Mouse (Mus musculus) limb, embryonic 12.5 days (tissue): ENCODE measurements around the gene Eif5. TPM values are rescaled to one million over a fixed set of nuclear protein-coding genes. Genes with fewer than 3 reads are reported as not detected.

Experiments
- ATAC-seq: fragments of 200-750 bp; cut with Nextera tagmentation; 2 replicates; pipeline ENCODE4 v1.8.0; 2017; ENCODE audit warnings: low read depth, moderate TSS enrichment; ENCODE audit not compliant: insufficient number of reproducible peaks, insufficient read depth, low FRiP score, low TSS enrichment
- H3K27ac ChIP-seq: fragments of 300-500 bp; sonication (generic); 2 replicates; pipeline ENCODE4 v1.5.1; 2016; ENCODE audit warnings: mild to moderate bottlenecking, moderate library complexity
- H3K27me3 ChIP-seq: fragments of 300-500 bp; sonication (generic); 2 replicates; pipeline ENCODE4 v1.6.1; 2016; ENCODE audit warnings: mild to moderate bottlenecking, moderate library complexity
- H3K36me3 ChIP-seq: fragments of 300-500 bp; sonication (generic); 2 replicates; pipeline ENCODE4 v1.6.1; 2016; ENCODE audit warnings: mild to moderate bottlenecking, moderate library complexity
- H3K4me1 ChIP-seq: fragments of 300-500 bp; sonication (generic); replicated peaks from 2 replicates; pipeline ENCODE4 v1.6.1; 2016
- H3K4me2 ChIP-seq: fragments of 300-500 bp; sonication (generic); 2 replicates; pipeline ENCODE4 v1.6.1; 2016; ENCODE audit warnings: mild to moderate bottlenecking, moderate library complexity
- H3K4me3 ChIP-seq: fragments of 300-500 bp; sonication (generic); replicated peaks from 2 replicates; pipeline ENCODE4 v1.5.1; 2016; ENCODE audit warnings: mild to moderate bottlenecking
- H3K9ac ChIP-seq: fragments of 300-500 bp; sonication (generic); replicated peaks from 2 replicates; pipeline ENCODE4 v1.6.1; 2016; ENCODE audit warnings: mild to moderate bottlenecking, moderate library complexity
- H3K9me3 ChIP-seq: fragments of 300-500 bp; sonication (generic); 2 replicates; pipeline ENCODE4 v1.6.1; 2016; ENCODE audit warnings: mild to moderate bottlenecking, moderate library complexity
- WGBS: fragments of 180-500 bp; shearing (Covaris S2); methylation state at CpG from one replicate; pipeline ENCODE4 v1.1.7; 2016; 5-methylcytosine and 5-hydroxymethylcytosine counted together
- polyA plus RNA-seq: library from polyadenylated mRNA; unstranded; fragments of >200 nt; fragmentation: Nextera tagmentation; extraction: Ambion mirVana; gene quantifications from 2 replicates; pipeline ENCODE4 v1.2.1, GENCODE M21; 2016

Eif5 gene
- polyA plus RNA-seq, 1 experiment from 2014 or later = 718 TPM

DNA sequence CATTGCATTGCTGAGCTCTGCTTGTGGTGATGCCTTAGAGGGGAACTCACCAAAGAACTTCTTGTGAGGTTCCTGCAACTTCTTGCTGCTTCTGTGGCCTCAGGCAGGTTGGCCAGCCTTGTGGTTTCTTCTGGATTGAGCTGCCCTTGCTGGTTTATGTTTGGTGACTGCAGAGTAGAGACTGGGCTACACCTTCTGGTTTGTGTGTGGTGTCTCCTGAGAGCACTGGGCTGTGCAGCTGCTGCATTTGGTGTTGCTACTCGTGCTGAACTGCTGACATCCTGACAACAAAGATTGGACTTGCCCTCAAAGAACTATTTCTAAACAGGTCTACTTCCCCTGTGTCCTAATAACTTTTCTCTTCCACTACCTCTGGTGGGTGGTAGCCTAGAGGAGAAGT is 13.3 kb upstream of the Eif5 start:
- no peaks in the 10 kb centered on the region for H3K4me1 ChIP-seq
- WGBS = 54% methylated on average over 1 of the region's 1 CpGs

DNA sequence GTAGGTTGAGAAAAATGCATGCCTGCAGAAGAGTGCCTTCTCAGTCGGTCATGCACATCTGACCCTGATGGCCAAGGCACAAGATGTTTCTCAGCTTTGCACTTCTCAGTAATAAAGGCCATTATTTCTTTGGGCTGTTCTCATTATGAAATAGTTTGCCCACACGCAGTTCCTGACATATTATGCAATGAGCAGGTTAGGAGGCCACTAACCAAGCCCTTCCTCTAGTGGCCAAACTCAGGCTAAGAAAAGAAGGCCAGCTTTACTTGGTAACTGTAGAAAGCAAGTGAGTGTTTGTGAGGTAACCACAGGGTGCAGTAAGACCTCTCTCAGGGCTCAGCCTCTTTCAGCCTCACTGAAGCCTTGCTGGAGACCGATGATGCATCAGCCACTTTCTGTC is 12.9 kb upstream of the Eif5 start:
- 85% methylated on average over 3 of the region's 3 CpGs for WGBS
- Histone ChIP-seq H3K27me3 (0 out of 2 replicates have a peak, but pooled peaks cover 8% of the 10 kb centered on the region), H3K4me2 (no peak overlapping the region), H3K27ac (no peak overlapping the region), H3K36me3 (no peaks in the 10 kb centered on the region), H3K9me3 (peaks cover 18% of the 10 kb centered on the region), H3K4me3 (no peak overlapping the region), H3K4me1 (no peaks in the 10 kb centered on the region), H3K9ac (no peak overlapping the region)
- no peak for ATAC-seq

More for the DNA sequence above, 13.3 kb upstream of the Eif5 start:
- Histone ChIP-seq H3K27me3 (0 out of 2 replicates have a peak, but pooled peaks cover 8% of the 10 kb centered on the region), H3K4me2 (no peak overlapping the region), H3K9me3 (peaks cover 18% of the 10 kb centered on the region), H3K9ac (no peak overlapping the region), H3K4me3 (no peak overlapping the region), H3K27ac (no peak overlapping the region), H3K36me3 (no peaks in the 10 kb centered on the region)
- no peak for ATAC-seq

DNA sequence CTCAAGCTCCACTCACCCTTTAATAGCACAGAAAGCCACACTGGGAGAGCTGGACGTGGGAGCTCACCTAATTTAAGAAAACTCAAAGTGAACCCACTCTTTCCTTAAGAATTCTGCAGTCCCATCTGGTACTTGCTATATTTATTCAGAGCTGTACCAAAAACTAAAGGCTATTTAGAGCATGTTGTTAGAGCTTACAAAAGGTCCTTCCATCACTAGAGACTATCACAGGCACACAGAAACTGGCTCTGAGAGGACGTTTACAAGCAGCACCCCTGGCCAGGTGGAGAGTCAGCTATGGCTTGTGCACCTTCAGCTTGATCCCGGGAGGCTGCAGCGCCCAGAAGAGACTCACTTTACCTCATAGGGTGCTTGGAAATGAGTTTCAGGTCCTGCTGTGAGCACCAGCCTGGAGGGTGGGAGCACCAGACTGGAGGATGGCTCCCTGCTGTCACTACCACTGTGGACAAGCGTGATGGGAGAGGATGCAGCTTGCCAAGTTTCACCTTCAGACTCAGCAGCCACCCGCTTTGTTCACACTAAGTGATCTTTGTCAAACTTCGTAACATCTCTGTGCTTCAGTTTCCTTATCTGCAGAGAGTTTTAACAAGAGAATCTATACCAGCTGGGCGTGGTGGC is 10.1 kb upstream of the Eif5 start:
- no peak overlapping the region for H3K4me2 ChIP-seq

DNA sequence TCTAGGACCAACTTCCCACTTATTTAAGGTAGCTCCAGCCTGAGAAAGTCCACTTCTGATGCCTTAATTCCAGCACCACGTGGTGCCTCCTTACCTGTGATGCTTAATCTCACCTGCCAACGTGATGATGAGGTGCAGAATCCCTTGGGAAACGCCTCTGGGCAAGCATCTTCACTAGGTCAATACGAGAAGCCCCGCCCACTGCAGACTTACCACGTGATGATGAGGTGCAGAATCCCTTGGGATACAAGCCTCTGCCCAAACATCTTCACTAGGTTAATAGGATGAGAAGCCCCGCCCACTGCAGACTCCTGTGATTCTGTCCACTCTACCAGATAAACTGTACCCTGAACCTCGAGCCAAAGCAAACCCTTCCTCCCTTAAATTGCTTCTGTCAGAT is 8.6 kb upstream of the Eif5 start:
- 17% methylated on average over 8 of the region's 8 CpGs for WGBS
- no peak overlapping the region for H3K27ac ChIP-seq
- H3K4me1 ChIP-seq = no peaks in the 10 kb centered on the region
- H3K9ac ChIP-seq = no peak overlapping the region
- H3K4me3 ChIP-seq = no peak overlapping the region
- no peak for ATAC-seq
- H3K27me3 ChIP-seq = 0 out of 2 replicates have a peak, but pooled peaks cover 8% of the 10 kb centered on the region
- no peaks in the 10 kb centered on the region for H3K36me3 ChIP-seq
- no peak overlapping the region for H3K4me2 ChIP-seq
- no peaks in the 10 kb centered on the region for H3K9me3 ChIP-seq

More for the DNA sequence above, 10.1 kb upstream of the Eif5 start:
- Histone ChIP-seq H3K27ac (no peak overlapping the region), H3K9me3 (peaks cover 4% of the 10 kb centered on the region; the same call in 1 of the 2 replicates), H3K36me3 (no peaks in the 10 kb centered on the region), H3K4me3 (no peak overlapping the region), H3K27me3 (0 out of 2 replicates have a peak, but pooled peaks cover 8% of the 10 kb centered on the region), H3K4me1 (no peaks in the 10 kb centered on the region), H3K9ac (no peak overlapping the region)
- ATAC-seq = no peak
- 62% methylated on average over 8 of the region's 8 CpGs for WGBS

DNA sequence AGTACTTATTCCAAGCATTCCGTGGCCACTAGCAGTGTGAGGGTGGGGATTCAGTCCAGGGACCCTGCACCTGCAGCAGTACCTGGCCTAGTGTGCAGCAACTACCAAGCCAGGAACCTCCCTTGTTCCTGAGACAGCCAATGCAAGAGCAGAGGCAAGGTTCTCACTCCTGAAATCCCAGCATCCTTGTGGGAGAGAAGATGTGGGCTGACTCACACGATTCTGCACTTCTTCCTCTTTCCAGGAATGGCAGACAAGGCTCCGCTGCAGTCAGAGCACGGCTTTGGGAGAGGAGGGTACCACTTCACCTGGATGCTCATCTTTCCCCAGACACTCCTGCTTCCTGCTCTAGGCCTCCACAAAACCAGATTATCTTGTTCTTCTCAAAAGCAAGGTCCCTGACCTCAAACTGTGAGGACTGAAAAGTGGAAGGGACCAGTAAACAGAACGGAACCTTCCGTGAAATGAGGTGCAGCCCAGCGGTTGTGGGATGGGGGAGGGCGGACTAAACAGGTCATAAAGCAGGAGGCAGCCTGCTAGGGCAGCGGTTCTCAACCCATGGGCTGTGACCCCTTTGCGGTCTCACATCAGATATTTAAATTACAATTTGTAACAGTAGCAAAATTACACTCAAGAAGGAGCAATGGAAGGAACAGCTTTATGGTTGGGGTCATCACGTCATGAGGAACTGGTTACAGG is 4.6 kb upstream of the Eif5 start:
- Histone ChIP-seq H3K4me2 (no peak overlapping the region), H3K4me3 (no peak overlapping the region), H3K27me3 (0 out of 2 replicates have a peak, but pooled peaks cover 3% of the 10 kb centered on the region), H3K9ac (no peak overlapping the region), H3K4me1 (peaks cover 13% of the 10 kb centered on the region), H3K36me3 (no peaks in the 10 kb centered on the region), H3K27ac (no peak overlapping the region), H3K9me3 (no peaks in the 10 kb centered on the region)
- no peak for ATAC-seq
- WGBS = 57% methylated on average over 11 of the region's 11 CpGs

DNA sequence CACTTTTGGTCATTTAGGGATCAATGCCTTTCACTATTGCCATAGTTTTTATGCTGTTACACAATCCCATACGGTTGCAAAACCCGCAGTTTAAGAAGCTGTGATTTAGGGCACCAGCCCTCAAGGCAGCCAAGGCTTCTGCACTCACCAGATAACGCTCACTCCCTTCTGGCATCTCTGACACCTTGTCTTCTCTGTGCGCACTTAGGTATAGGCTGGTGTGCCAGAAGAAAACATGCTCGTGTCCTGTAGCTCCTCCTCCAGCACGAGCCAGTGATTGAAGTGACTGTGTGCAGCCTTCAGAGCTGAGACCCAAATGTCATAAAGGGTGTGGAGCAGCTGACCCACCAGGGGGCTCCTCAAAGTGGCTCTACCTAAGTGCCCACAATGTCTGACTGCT is 2.5 kb upstream of the Eif5 start:
- ATAC-seq = no peak
- Histone ChIP-seq H3K9ac (no peak overlapping the region), H3K4me3 (no peak overlapping the region), H3K4me1 (peaks cover 25% of the 10 kb centered on the region), H3K4me2 (no peak overlapping the region), H3K27ac (no peak overlapping the region), H3K9me3 (no peaks in the 10 kb centered on the region), H3K36me3 (peaks cover 13% of the 10 kb centered on the region), H3K27me3 (no peaks in the 10 kb centered on the region)
- 45% methylated on average over 6 of the region's 6 CpGs for WGBS

DNA sequence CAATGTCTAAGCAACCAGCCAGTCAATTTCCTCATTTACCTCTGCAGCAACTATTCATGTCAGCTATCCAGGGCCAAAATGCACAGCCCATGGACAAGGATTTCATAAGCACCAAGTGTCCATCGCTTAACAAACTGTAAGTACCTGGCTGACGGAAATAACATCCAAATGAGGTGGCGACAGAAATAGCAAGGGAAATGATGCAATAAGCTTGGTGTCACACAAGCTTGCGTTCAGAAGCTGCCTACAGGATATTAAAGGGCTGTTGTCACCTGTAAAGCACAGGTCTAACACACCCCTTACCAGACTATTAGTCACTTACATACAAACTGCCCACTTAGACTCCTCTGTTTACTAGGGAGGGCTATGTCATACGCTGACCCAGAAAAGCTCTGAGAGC is 2.1 kb upstream of the Eif5 start:
- H3K27me3 ChIP-seq = no peaks in the 10 kb centered on the region
- H3K36me3 ChIP-seq = peaks cover 18% of the 10 kb centered on the region
- no peaks in the 10 kb centered on the region for H3K9me3 ChIP-seq
- no peak overlapping the region for H3K4me3 ChIP-seq
- 82% methylated on average over 5 of the region's 5 CpGs for WGBS
- ATAC-seq = no peak
- no peak overlapping the region for H3K4me2 ChIP-seq
- H3K4me1 ChIP-seq = peaks cover 30% of the 10 kb centered on the region
- H3K9ac ChIP-seq = no peak overlapping the region
- H3K27ac ChIP-seq = no peak overlapping the region

DNA sequence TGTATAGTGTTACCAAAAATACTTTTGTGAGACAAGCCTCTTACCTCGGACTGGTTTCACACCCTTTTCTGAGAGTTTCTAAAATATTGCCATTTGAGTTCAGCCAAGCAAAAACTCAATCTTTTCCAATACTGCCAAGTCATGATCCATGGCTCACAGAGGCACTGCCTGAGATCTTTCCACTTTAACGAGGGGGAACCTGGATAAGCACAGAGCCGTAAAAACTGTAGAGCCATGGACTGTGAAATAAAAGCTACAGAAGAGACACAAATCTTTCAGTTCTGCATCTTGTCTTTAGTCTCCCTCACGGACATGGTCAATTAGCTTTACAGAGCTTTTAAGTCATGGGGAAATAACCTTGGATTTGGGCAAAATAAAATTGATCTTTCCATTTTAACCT is 1.1 kb upstream of the Eif5 start:
- no peak for ATAC-seq
- Histone ChIP-seq H3K4me2 (peak overlapping the region; percentile 58), H3K4me3 (peak overlapping the region; percentile 95), H3K36me3 (peaks cover 28% of the 10 kb centered on the region), H3K4me1 (peaks cover 35% of the 10 kb centered on the region), H3K27me3 (no peaks in the 10 kb centered on the region), H3K27ac (no peak overlapping the region), H3K9me3 (no peaks in the 10 kb centered on the region), H3K9ac (peak overlapping the region; percentile 90)
- WGBS = 41% methylated on average over 4 of the region's 4 CpGs

DNA sequence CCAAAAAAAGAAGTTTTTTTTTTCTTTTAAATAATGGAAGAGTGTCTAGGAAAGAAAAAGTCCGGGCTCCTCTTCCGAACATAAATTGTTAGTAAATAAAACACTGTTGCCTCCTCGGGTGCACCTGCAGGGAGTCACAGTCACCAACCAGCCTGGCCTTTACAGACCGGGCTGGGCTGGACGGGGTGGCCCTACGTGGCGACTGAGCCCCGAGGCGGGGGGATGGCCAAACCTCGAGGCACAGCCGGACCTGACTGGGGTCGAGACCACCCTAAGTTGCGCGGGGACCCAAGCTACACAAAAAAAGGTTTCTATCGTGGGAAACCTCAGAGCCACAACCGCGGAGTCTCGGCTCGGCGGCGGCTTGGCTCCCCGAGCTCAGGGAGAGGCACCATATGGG is 475 bp upstream of the Eif5 start:
- Histone ChIP-seq H3K27ac (peak overlapping the region; percentile 87), H3K4me2 (peak overlapping the region; percentile 58), H3K9me3 (no peaks in the 10 kb centered on the region), H3K36me3 (peaks cover 34% of the 10 kb centered on the region), H3K9ac (peak overlapping the region; percentile 90), H3K27me3 (no peaks in the 10 kb centered on the region), H3K4me3 (peak overlapping the region; percentile 95), H3K4me1 (peaks cover 35% of the 10 kb centered on the region)
- WGBS = under 1% methylated on average over 22 of the region's 22 CpGs
- peak; percentile 54 for ATAC-seq

DNA sequence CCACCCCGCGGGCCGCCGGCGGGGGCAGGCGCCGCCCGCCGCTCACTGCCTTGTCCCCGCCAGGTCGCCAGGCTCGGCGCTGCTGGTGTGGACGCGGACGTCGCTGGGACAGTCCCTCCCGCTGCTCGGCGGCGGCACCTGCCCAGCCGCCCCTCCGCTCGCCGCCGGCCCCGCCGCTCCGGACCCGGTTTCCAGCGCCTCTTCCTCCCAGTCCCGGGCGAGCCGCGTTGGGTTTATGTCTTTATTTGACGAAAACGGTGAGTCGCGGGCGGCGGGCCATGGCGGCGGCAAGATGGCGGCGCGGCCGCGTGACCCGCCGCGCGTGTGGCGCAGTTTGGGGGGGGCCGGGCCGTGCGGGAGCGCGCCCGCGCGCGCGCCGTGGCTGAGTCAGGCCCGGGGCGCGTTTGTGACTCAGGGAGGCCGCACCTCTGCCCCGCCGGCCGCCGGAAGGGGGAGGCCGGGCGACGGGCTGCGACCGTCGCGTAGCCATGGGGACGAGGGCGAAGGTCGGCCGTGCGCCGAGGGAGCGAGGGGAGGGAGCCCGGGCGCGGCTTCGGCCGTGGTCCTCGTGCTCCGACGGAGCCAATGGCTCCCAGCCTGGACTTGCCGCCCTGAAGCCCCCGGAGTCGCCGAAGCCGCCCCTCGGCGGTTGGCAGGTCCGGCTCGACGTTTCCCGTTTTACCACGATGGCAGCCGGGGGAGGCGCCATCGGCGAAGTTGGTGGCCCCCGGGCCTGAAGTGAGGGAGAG is 650 bp downstream of the Eif5 start:
- under 1% methylated on average over 111 of the region's 111 CpGs for WGBS
- H3K36me3 ChIP-seq = peaks cover 45% of the 10 kb centered on the region

DNA sequence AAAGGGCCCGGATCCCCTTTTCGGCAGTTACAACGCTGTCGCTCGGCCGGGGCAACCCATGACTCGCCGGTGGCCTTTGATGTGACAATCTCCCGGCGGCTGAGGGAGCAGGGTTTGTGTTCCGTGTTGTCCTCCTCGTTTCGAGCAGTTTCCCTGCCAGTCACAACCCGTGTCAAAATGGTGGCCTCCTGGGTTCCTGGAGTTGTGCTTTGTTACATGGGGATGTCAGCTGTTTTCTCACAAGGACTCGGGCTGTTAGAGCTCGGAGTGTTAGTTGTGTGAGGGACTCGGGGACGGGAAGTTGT is 1.2 kb downstream of the Eif5 start:
- Histone ChIP-seq H3K27me3 (no peaks in the 10 kb centered on the region), H3K9ac (peak overlapping the region; percentile 98), H3K4me3 (peak overlapping the region; percentile 95), H3K27ac (peak overlapping the region; percentile 97), H3K4me2 (peak overlapping the region; percentile 86), H3K36me3 (peaks cover 50% of the 10 kb centered on the region), H3K9me3 (no peaks in the 10 kb centered on the region), H3K4me1 (peaks cover 35% of the 10 kb centered on the region)
- no peak for ATAC-seq
- 1% methylated on average over 18 of the region's 18 CpGs for WGBS

More for the DNA sequence above, 650 bp downstream of the Eif5 start:
- H3K4me3 ChIP-seq = peak overlapping the region; percentile 95
- peak overlapping the region; percentile 97 for H3K27ac ChIP-seq
- peak overlapping the region; percentile 86 for H3K4me2 ChIP-seq
- H3K27me3 ChIP-seq = no peaks in the 10 kb centered on the region
- peak overlapping the region; percentile 98 for H3K9ac ChIP-seq
- H3K4me1 ChIP-seq = peaks cover 35% of the 10 kb centered on the region
- ATAC-seq = peak; percentile 17
- H3K9me3 ChIP-seq = no peaks in the 10 kb centered on the region
